Mouse (Mus musculus): Measurements from ENCODE around the gene Ppp2r3a. TPM values are rescaled to one million over a fixed set of nuclear protein-coding genes. Genes with fewer than 3 reads are reported as not detected.

Gene Ppp2r3a
- polyA plus RNA-seq (2015; fragmentation: Nextera tagmentation; extraction: Ambion mirVana): 3.2 and 3.4 TPM in 2 replicates

GRCm38 (mm10) chr9:101251644-101252337 is at the start of gene Ppp2r3a:
TSS of gene Ppp2r3a (minus strand) at chr9:101251795.
- H3K36me3 ChIP-seq (replicated peaks): no peaks in the 10 kb centered on the region
- peak; percentile 92 for ATAC-seq (ENCODE audit: insufficient read depth)
- peak within 1 kb of the TSS; percentile 73 for H3K9ac ChIP-seq
- H3K27ac ChIP-seq (replicated peaks): peak within 1 kb of the TSS; percentile 85
- peak within 1 kb of the TSS; percentile 94 for H3K4me2 ChIP-seq
- peaks cover 39% of the 10 kb centered on the region for H3K4me1 ChIP-seq (replicated peaks)
- H3K27me3 ChIP-seq: peaks cover 9% of the 10 kb centered on the region; the same call in 1 of the 2 replicates
- 2% methylated on average over 46 of the region's 50 CpGs for WGBS (ENCODE audit: insufficient replicate concordance)
- H3K4me3 ChIP-seq (replicated peaks): peak within 1 kb of the TSS; percentile 76
- no peaks in the 10 kb centered on the region for H3K9me3 ChIP-seq (replicated peaks)

GRCm38 (mm10) chr9:101300441-101300935 is 48.9 kb upstream of the Ppp2r3a start:
- H3K27me3 ChIP-seq: no peaks in the 10 kb centered on the region
- 53% methylated on average over 4 of the region's 4 CpGs for WGBS (ENCODE audit: insufficient replicate concordance)
- no peak for ATAC-seq (ENCODE audit: insufficient read depth)

GRCm38 (mm10) chr9:101291676-101292660 is 40.4 kb upstream of the Ppp2r3a start:
- H3K9me3 ChIP-seq (replicated peaks): no peaks in the 10 kb centered on the region
- H3K27me3 ChIP-seq: no peaks in the 10 kb centered on the region
- no peak overlapping the region for H3K4me3 ChIP-seq (replicated peaks)
- ATAC-seq (ENCODE audit: insufficient read depth): no peak
- no peak overlapping the region for H3K9ac ChIP-seq
- no peak overlapping the region for H3K4me2 ChIP-seq
- WGBS (ENCODE audit: insufficient replicate concordance): 70% methylated on average over 19 of the region's 19 CpGs
- no peaks in the 10 kb centered on the region for H3K36me3 ChIP-seq (replicated peaks)
- H3K27ac ChIP-seq (replicated peaks): no peak overlapping the region
- H3K4me1 ChIP-seq (replicated peaks): no peaks in the 10 kb centered on the region

More at GRCm38 (mm10) chr9:101300441-101300935, 48.9 kb upstream of the Ppp2r3a start:
- Histone ChIP-seq H3K9ac (no peak overlapping the region), H3K4me3 (replicated peaks) (no peak overlapping the region), H3K9me3 (replicated peaks) (no peaks in the 10 kb centered on the region), H3K4me2 (no peak overlapping the region), H3K36me3 (replicated peaks) (no peaks in the 10 kb centered on the region), H3K27ac (replicated peaks) (no peak overlapping the region), H3K4me1 (replicated peaks) (no peaks in the 10 kb centered on the region)

DNA sequence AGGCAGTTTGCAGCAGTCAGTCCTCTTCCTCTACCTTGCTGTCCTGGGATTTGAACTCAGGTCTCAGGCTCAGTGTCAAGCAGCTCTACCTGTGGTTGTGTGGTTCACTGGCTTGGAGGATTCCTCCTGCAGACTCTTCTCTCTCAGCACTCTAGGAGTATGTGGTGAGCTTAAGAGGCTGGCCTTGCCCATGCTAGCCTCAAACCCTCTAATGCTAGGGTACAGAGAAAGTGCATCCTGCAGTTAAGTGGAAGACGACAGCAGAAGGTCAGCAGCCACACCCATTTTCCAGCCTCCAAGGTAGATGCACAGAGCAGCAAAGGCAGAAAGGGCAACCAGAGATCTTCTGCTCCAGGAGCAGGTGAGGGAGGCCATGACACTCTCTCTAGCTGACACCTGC is 39.3 kb upstream of the Ppp2r3a start:
- H3K4me3 ChIP-seq (replicated peaks): no peak overlapping the region
- no peaks in the 10 kb centered on the region for H3K36me3 ChIP-seq (replicated peaks)
- no peak for ATAC-seq (ENCODE audit: insufficient read depth)
- no peak overlapping the region for H3K27ac ChIP-seq (replicated peaks)
- WGBS (ENCODE audit: insufficient replicate concordance): 63% methylated on average over 1 of the region's 1 CpGs
- no peaks in the 10 kb centered on the region for H3K27me3 ChIP-seq
- H3K9ac ChIP-seq: no peak overlapping the region
- no peak overlapping the region for H3K4me2 ChIP-seq
- no peaks in the 10 kb centered on the region for H3K4me1 ChIP-seq (replicated peaks)
- no peaks in the 10 kb centered on the region for H3K9me3 ChIP-seq (replicated peaks)

GRCm38 (mm10) chr9:101289750-101290149 is 38.2 kb upstream of the Ppp2r3a start:
- no peak overlapping the region for H3K4me3 ChIP-seq (replicated peaks)
- H3K4me2 ChIP-seq: no peak overlapping the region
- no peak overlapping the region for H3K9ac ChIP-seq
- H3K27me3 ChIP-seq: no peaks in the 10 kb centered on the region
- H3K9me3 ChIP-seq (replicated peaks): no peaks in the 10 kb centered on the region
- H3K36me3 ChIP-seq (replicated peaks): no peaks in the 10 kb centered on the region
- H3K4me1 ChIP-seq (replicated peaks): no peaks in the 10 kb centered on the region
- ATAC-seq (ENCODE audit: insufficient read depth): no peak
- 72% methylated on average over 11 of the region's 11 CpGs for WGBS (ENCODE audit: insufficient replicate concordance)
- H3K27ac ChIP-seq (replicated peaks): no peak overlapping the region

GRCm38 (mm10) chr9:101288901-101289647 is 37.5 kb upstream of the Ppp2r3a start:
- 64% methylated on average over 14 of the region's 14 CpGs for WGBS (ENCODE audit: insufficient replicate concordance)
- Histone ChIP-seq H3K9me3 (replicated peaks) (no peaks in the 10 kb centered on the region), H3K4me2 (no peak overlapping the region), H3K4me3 (replicated peaks) (no peak overlapping the region), H3K27ac (replicated peaks) (no peak overlapping the region), H3K4me1 (replicated peaks) (no peaks in the 10 kb centered on the region), H3K9ac (no peak overlapping the region), H3K36me3 (replicated peaks) (no peaks in the 10 kb centered on the region), H3K27me3 (no peaks in the 10 kb centered on the region)
- no peak for ATAC-seq (ENCODE audit: insufficient read depth)

DNA sequence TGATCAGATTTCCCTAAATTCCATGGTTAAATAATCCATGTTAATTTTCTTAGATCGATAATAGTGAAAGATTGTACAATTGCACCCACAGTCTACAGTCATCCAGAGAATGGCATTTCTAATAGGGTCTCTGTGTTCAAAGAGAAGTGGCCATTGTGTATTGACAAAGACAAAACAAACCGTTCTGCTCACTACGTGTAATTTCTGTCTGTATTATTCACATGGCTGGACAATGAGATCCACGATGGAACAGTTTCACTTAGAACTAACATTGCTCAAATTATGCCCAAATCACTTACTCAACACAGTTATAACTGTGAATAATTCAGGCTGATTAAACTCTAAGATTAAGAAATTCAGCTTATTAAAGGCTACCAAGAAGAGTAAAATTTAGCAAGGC is 35.2 kb upstream of the Ppp2r3a start:
- H3K4me3 ChIP-seq (replicated peaks): no peak overlapping the region
- H3K4me1 ChIP-seq (replicated peaks): no peaks in the 10 kb centered on the region
- no peak overlapping the region for H3K4me2 ChIP-seq
- no peaks in the 10 kb centered on the region for H3K9me3 ChIP-seq (replicated peaks)
- H3K27me3 ChIP-seq: no peaks in the 10 kb centered on the region
- no peak for ATAC-seq (ENCODE audit: insufficient read depth)
- no peak overlapping the region for H3K9ac ChIP-seq
- H3K27ac ChIP-seq (replicated peaks): no peak overlapping the region
- WGBS (ENCODE audit: insufficient replicate concordance): 65% methylated on average over 4 of the region's 4 CpGs
- H3K36me3 ChIP-seq (replicated peaks): no peaks in the 10 kb centered on the region

DNA sequence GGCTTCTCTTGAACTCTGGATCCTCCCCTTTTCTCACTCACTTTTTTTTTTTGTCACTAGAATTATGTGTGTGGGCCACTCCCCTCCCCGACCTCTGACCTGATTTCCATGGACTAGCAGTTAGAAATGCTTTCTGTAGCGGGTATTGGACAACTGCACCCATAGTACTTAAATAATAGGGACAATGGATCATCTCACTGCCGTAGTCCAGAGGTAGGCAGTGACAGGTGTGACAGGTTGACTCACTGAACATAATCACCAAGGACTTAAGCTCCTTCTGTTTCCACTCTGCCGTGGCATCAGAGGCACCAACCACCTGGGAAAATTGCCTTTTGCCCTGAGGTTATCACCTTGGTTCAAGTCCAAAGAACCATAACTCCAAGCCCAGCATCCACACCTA is 32.5 kb upstream of the Ppp2r3a start:
- 47% methylated on average over 4 of the region's 4 CpGs for WGBS (ENCODE audit: insufficient replicate concordance)

GRCm38 (mm10) chr9:101282651-101283050 is 31.1 kb upstream of the Ppp2r3a start:
- no peaks in the 10 kb centered on the region for H3K27me3 ChIP-seq
- WGBS (ENCODE audit: insufficient replicate concordance): 66% methylated on average over 6 of the region's 6 CpGs
- no peak for ATAC-seq (ENCODE audit: insufficient read depth)
- no peak overlapping the region for H3K9ac ChIP-seq
- no peak overlapping the region for H3K27ac ChIP-seq (replicated peaks)
- H3K36me3 ChIP-seq (replicated peaks): no peaks in the 10 kb centered on the region
- H3K9me3 ChIP-seq (replicated peaks): no peaks in the 10 kb centered on the region
- no peak overlapping the region for H3K4me2 ChIP-seq
- no peak overlapping the region for H3K4me3 ChIP-seq (replicated peaks)
- H3K4me1 ChIP-seq (replicated peaks): no peaks in the 10 kb centered on the region

More for the DNA sequence above, 32.5 kb upstream of the Ppp2r3a start:
- no peak for ATAC-seq (ENCODE audit: insufficient read depth)
- Histone ChIP-seq H3K9me3 (replicated peaks) (no peaks in the 10 kb centered on the region), H3K4me2 (no peak overlapping the region), H3K4me1 (replicated peaks) (no peaks in the 10 kb centered on the region), H3K27ac (replicated peaks) (no peak overlapping the region), H3K27me3 (no peaks in the 10 kb centered on the region), H3K4me3 (replicated peaks) (no peak overlapping the region), H3K9ac (no peak overlapping the region), H3K36me3 (replicated peaks) (no peaks in the 10 kb centered on the region)

GRCm38 (mm10) chr9:101281906-101282305 is 30.3 kb upstream of the Ppp2r3a start:
- ATAC-seq (ENCODE audit: insufficient read depth): no peak
- Histone ChIP-seq H3K27me3 (no peaks in the 10 kb centered on the region), H3K9me3 (replicated peaks) (no peaks in the 10 kb centered on the region), H3K4me1 (replicated peaks) (no peaks in the 10 kb centered on the region), H3K36me3 (replicated peaks) (no peaks in the 10 kb centered on the region), H3K9ac (no peak overlapping the region), H3K4me2 (no peak overlapping the region), H3K27ac (replicated peaks) (no peak overlapping the region), H3K4me3 (replicated peaks) (no peak overlapping the region)
- 66% methylated on average over 4 of the region's 4 CpGs for WGBS (ENCODE audit: insufficient replicate concordance)

Data from liver, embryonic 15.5 days (tissue).